Mouse (Mus musculus): Measurements from ENCODE around the gene Zfp768. TPM values are rescaled to one million over a fixed set of nuclear protein-coding genes. Genes with fewer than 3 reads are reported as not detected.

The Zfp768 gene
- polyA plus RNA-seq (2014; fragmentation: Illumina TruSeq; extraction: RNeasy Lipid Tissue Mini Kit (QIAGEN cat#74804); ENCODE audit: low replicate concordance): 2.2 TPM

GRCm38 (mm10) chr7:127345512-127346325 lies at the start of gene Zfp768:
TSS of gene Zfp768 (minus strand) at chr7:127345589.

DNA sequence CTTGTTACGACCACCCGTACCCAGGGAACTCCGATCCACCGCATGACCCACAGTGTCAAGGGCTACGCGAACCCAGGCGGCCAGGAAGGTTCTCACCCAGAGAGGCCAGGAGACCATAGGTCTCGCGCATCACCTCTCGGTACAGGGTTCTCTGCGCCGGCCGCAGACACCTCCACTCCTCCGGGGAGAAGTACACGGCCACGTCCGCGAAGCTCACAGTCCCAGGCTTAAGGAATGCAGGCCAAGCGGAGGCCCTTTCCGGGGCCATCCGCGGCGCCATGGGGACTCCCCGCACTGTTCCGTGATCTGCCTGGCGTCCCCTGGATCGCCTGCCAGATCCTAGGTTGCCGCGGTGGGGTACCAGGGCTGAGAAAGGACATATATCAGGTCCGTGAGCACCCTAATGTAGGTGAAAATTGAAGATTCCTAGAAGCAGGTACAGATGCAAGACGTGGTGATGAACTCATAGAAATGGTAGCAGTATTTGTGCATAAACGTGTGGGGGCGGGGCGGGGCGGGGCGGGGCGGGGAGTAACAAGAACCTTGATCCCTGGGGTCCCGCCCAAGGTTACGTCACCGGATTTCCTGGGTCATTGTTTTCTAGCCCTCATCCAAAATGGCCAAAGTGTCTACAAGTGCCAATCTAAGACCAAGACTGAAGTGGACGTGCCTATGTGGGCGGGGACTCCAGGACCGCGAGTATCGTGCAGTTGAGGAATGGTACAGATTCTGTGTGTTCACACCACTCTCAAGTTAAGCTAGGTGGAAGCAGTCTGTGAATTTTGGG lies 48.0 kb upstream of the Zfp768 start, which contains the start of gene E430018J23Rik:
TSS of gene E430018J23Rik (minus strand) at position 473 of the 787 bp plus-strand sequence.

GRCm38 (mm10) chr7:127386641-127387392 lies 41.4 kb upstream of the Zfp768 start, which contains the start of gene 9130019O22Rik:
TSS of gene 9130019O22Rik (minus strand) at chr7:127387166.

DNA sequence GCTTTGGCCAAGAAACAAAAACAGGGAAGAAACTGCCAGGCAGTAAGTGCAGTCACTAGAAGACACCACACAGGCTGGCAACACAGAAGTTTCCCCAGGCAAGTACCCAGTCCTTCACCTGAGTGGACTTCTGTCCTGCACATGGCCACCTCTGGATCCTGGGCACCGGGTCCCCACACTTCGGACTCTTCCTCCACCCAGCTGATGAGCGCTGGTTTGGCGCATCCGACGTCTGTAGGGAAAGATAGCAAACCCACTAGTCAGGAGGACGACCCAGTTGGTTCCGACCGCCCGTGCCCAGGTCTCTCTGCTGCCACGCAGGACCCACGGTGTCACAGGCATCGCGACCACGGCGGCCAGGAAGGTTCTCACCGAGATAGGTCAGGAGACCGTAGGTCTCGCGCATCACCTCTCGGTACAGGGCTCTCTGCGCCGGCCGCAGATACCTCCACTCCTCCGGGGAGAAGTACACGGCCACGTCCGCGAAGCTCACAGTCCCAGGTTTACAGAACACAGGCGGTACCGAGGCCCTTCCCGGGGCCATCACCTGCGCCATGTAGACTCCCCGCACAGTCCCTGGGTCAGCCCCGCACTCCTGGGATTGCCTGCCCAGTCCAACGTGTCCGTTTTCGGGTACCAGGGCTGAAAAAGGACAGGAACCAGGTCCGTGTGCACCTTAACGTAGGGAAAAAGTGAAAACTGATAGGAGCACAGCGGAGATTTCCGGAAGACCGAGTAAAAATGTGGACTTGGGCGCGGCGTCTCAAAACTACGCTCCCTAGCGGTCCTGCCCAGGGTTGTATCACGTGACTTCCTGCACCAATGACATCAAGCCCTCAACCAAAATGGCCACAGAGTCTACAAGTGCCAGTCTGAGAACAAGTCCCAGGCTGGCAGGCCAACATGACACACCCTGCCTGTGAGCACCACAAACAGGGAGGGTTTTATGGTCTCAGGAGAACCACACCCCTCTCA lies 30.2 kb upstream of the Zfp768 start, which contains the start of gene Zfp747:
TSS of gene Zfp747 (minus strand) at position 780 of the 975 bp plus-strand sequence.

DNA sequence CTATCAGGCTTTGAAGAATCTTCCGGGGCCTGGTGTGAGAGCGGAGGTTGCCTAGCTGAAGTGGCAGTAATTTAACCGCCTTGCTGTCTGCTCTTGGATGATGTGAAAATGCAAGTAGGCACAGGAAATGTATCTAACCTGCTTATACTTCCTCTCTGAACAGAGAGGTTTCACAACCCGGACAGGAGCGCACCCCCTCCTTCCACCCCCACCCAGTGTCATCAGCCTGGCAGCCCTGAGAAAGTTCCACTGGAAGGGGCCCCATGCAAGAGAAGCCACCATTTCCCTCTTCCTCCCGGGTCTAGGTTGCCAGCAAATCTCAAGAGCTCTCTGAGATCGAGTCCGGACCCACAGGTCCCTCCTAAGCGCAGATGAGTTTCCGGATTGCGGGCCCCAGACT lies 49.3 kb downstream of the Zfp768 start, which contains the start of gene Itgal:
TSS of gene Itgal (plus strand) at position 163 of the 400 bp plus-strand sequence.

Other genes with a start within 250 kb of the Zfp768 start
- 0.48 TPM for gene Qprt, start 223.4 kb downstream of the Zfp768 start, polyA plus RNA-seq (2014; fragmentation: Illumina TruSeq; extraction: RNeasy Lipid Tissue Mini Kit (QIAGEN cat#74804); ENCODE audit: low replicate concordance)
- 0.89 TPM for gene Spn, start 207.8 kb downstream of the Zfp768 start, polyA plus RNA-seq (2014; fragmentation: Illumina TruSeq; extraction: RNeasy Lipid Tissue Mini Kit (QIAGEN cat#74804); ENCODE audit: low replicate concordance)
- 9.1 TPM for gene Cd2bp2, start 149.5 kb downstream of the Zfp768 start, polyA plus RNA-seq (2014; fragmentation: Illumina TruSeq; extraction: RNeasy Lipid Tissue Mini Kit (QIAGEN cat#74804); ENCODE audit: low replicate concordance)
- 3.0 TPM for gene Tbc1d10b, start 137.1 kb downstream of the Zfp768 start, polyA plus RNA-seq (2014; fragmentation: Illumina TruSeq; extraction: RNeasy Lipid Tissue Mini Kit (QIAGEN cat#74804); ENCODE audit: low replicate concordance)
- not detected for gene Mylpf, start 136.7 kb downstream of the Zfp768 start, polyA plus RNA-seq (2014; fragmentation: Illumina TruSeq; extraction: RNeasy Lipid Tissue Mini Kit (QIAGEN cat#74804); ENCODE audit: low replicate concordance)
- gene Zfp553, start 112.5 kb downstream of the Zfp768 start, polyA plus RNA-seq (2014; fragmentation: Illumina TruSeq; extraction: RNeasy Lipid Tissue Mini Kit (QIAGEN cat#74804); ENCODE audit: low replicate concordance): 0.63 TPM
- 1.5 TPM for gene Sept1, start 112.5 kb downstream of the Zfp768 start, polyA plus RNA-seq (2014; fragmentation: Illumina TruSeq; extraction: RNeasy Lipid Tissue Mini Kit (QIAGEN cat#74804); ENCODE audit: low replicate concordance)
- not detected for gene Zfp771, start 101.3 kb downstream of the Zfp768 start, polyA plus RNA-seq (2014; fragmentation: Illumina TruSeq; extraction: RNeasy Lipid Tissue Mini Kit (QIAGEN cat#74804); ENCODE audit: low replicate concordance)
- gene Dctpp1, start 84.9 kb downstream of the Zfp768 start, polyA plus RNA-seq (2014; fragmentation: Illumina TruSeq; extraction: RNeasy Lipid Tissue Mini Kit (QIAGEN cat#74804); ENCODE audit: low replicate concordance): 0.78 TPM
- 171 TPM for gene Sephs2, start 71.5 kb downstream of the Zfp768 start, polyA plus RNA-seq (2014; fragmentation: Illumina TruSeq; extraction: RNeasy Lipid Tissue Mini Kit (QIAGEN cat#74804); ENCODE audit: low replicate concordance)
- 1.3 TPM for gene Itgal, start 49.3 kb downstream of the Zfp768 start, polyA plus RNA-seq (2014; fragmentation: Illumina TruSeq; extraction: RNeasy Lipid Tissue Mini Kit (QIAGEN cat#74804); ENCODE audit: low replicate concordance)
- 5.3 TPM for gene Zfp747, start 30.5 kb upstream of the Zfp768 start, polyA plus RNA-seq (2014; fragmentation: Illumina TruSeq; extraction: RNeasy Lipid Tissue Mini Kit (QIAGEN cat#74804); ENCODE audit: low replicate concordance)
- 2.9 TPM for gene 9130019O22Rik, start 41.6 kb upstream of the Zfp768 start, polyA plus RNA-seq (2014; fragmentation: Illumina TruSeq; extraction: RNeasy Lipid Tissue Mini Kit (QIAGEN cat#74804); ENCODE audit: low replicate concordance)
- gene E430018J23Rik, start 48.0 kb upstream of the Zfp768 start, polyA plus RNA-seq (2014; fragmentation: Illumina TruSeq; extraction: RNeasy Lipid Tissue Mini Kit (QIAGEN cat#74804); ENCODE audit: low replicate concordance): 1.2 TPM
- gene Zfp764, start 61.2 kb upstream of the Zfp768 start, polyA plus RNA-seq (2014; fragmentation: Illumina TruSeq; extraction: RNeasy Lipid Tissue Mini Kit (QIAGEN cat#74804); ENCODE audit: low replicate concordance): 3.5 TPM
- gene Zfp688, start 76.5 kb upstream of the Zfp768 start, polyA plus RNA-seq (2014; fragmentation: Illumina TruSeq; extraction: RNeasy Lipid Tissue Mini Kit (QIAGEN cat#74804); ENCODE audit: low replicate concordance): 2.5 TPM
- gene Zfp689, start 103.6 kb upstream of the Zfp768 start, polyA plus RNA-seq (2014; fragmentation: Illumina TruSeq; extraction: RNeasy Lipid Tissue Mini Kit (QIAGEN cat#74804); ENCODE audit: low replicate concordance): 0.97 TPM
- gene Prr14, start 114.0 kb upstream of the Zfp768 start, polyA plus RNA-seq (2014; fragmentation: Illumina TruSeq; extraction: RNeasy Lipid Tissue Mini Kit (QIAGEN cat#74804); ENCODE audit: low replicate concordance): 29.5 TPM
- gene Fbrs, start 133.6 kb upstream of the Zfp768 start, polyA plus RNA-seq (2014; fragmentation: Illumina TruSeq; extraction: RNeasy Lipid Tissue Mini Kit (QIAGEN cat#74804); ENCODE audit: low replicate concordance): 5.9 TPM
- gene Srcap, start 166.4 kb upstream of the Zfp768 start, polyA plus RNA-seq (2014; fragmentation: Illumina TruSeq; extraction: RNeasy Lipid Tissue Mini Kit (QIAGEN cat#74804); ENCODE audit: low replicate concordance): 4.5 TPM
- 5.1 TPM for gene Gm42715, start 174.0 kb upstream of the Zfp768 start, polyA plus RNA-seq (2014; fragmentation: Illumina TruSeq; extraction: RNeasy Lipid Tissue Mini Kit (QIAGEN cat#74804); ENCODE audit: low replicate concordance)
- gene Tmem265, start 215.8 kb upstream of the Zfp768 start, polyA plus RNA-seq (2014; fragmentation: Illumina TruSeq; extraction: RNeasy Lipid Tissue Mini Kit (QIAGEN cat#74804); ENCODE audit: low replicate concordance): not detected
- gene Phkg2, start 227.8 kb upstream of the Zfp768 start, polyA plus RNA-seq (2014; fragmentation: Illumina TruSeq; extraction: RNeasy Lipid Tissue Mini Kit (QIAGEN cat#74804); ENCODE audit: low replicate concordance): 18.3 TPM
- not detected for gene Ccdc189, start 243.0 kb upstream of the Zfp768 start, polyA plus RNA-seq (2014; fragmentation: Illumina TruSeq; extraction: RNeasy Lipid Tissue Mini Kit (QIAGEN cat#74804); ENCODE audit: low replicate concordance)
- 0.82 TPM for gene Rnf40, start 243.2 kb upstream of the Zfp768 start, polyA plus RNA-seq (2014; fragmentation: Illumina TruSeq; extraction: RNeasy Lipid Tissue Mini Kit (QIAGEN cat#74804); ENCODE audit: low replicate concordance)

Measured in small intestine, adult 10 weeks (tissue).